Mouse (Mus musculus): ENCODE measurements around the gene Nol3. TPM values are rescaled to one million over a fixed set of nuclear protein-coding genes. Genes with fewer than 3 reads are reported as not detected.

Gene Nol3
- polyA plus RNA-seq, 1 experiment = 15.5 TPM

DNA sequence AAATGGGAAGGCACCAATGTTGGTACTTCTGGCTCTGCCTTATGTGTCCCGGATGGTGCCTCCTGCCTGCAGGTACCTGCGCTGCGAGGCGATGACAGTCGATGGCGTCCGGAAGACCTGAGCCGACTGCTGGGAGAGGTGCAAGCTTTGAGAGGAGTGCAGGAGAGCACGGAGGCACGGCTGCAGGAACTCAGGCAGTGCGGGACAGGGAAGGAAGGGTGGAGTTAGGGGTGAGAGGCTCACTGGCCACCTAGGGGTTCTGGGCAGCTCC is 5.1 kb upstream of the Nol3 start:
- Histone ChIP-seq H3K27ac (ENCODE audit: insufficient read depth, low read length) (no peak overlapping the region), H3K4me3 (ENCODE audit: insufficient read depth, low read length) (no peak overlapping the region; the same call in 1 of the 2 replicates), H3K4me1 (ENCODE audit: control insufficient read depth, insufficient read depth, low read length) (no peaks in the 10 kb centered on the region; the same call in 1 of the 2 replicates)
- no peak for TF ChIP-seq POLR2A (IDR thresholded peaks at IDR 0.05; ENCODE audit: extremely low read depth, insufficient read depth, low read length)
- TF ChIP-seq CTCF (IDR thresholded peaks at IDR 0.05; ENCODE audit: extremely low read depth, insufficient read depth, low read length) = no peak

GRCm38 (mm10) chr8:105275387-105275786 is 553 bp upstream of the Nol3 start:
- H3K4me3 ChIP-seq (ENCODE audit: insufficient read depth, low read length) = no peak overlapping the region; the same call in 1 of the 2 replicates
- no peak overlapping the region for H3K27ac ChIP-seq (ENCODE audit: insufficient read depth, low read length)
- no peak for TF ChIP-seq POLR2A (IDR thresholded peaks at IDR 0.05; ENCODE audit: extremely low read depth, insufficient read depth, low read length)
- no peak for TF ChIP-seq CTCF (IDR thresholded peaks at IDR 0.05; ENCODE audit: extremely low read depth, insufficient read depth, low read length)
- peaks cover 3% of the 10 kb centered on the region; the same call in 1 of the 2 replicates for H3K4me1 ChIP-seq (ENCODE audit: control insufficient read depth, insufficient read depth, low read length)

DNA sequence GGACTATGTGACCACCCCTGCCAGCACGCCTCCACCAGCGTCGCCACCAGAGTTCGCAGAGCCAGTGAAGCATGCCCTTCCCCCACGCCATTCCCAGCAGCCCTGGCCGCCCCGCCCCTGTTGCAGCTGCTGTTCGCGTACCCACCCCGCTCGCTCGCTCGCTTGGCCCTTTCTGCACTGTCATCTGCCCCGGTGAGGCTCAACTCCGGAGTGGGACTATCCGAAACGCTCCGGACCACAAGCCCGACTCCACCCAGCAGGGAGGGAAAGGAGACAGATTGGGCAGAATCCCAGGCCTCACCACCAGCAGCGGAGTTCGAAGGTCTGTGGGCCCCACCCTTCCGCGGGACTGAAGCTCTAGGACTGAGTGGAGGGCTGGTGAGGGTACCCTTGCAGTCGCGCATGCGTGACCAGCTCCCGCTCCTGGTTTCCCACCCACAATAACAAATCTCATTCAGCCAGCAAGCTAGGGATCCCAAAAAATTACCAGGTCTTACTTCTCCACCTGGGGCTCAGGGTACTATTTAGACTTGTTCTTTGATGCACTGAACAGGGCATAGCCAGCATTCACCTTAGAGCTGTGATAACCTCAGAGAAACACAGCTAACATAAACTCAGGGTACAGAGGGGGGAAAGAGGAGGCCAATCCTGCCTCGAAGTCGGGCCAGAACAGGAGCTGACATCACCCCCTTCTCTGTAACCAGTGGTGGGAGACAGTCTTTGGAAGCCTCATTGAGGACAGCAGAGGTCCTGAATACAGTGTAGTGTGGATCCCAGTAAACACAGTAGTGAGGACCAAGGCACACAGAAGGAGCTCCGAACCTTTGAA is 566 bp downstream of the Nol3 start:
- Histone ChIP-seq H3K4me3 (ENCODE audit: insufficient read depth, low read length) (peak overlapping the region; percentile 52), H3K4me1 (ENCODE audit: control insufficient read depth, insufficient read depth, low read length) (peaks cover 3% of the 10 kb centered on the region; the same call in 1 of the 2 replicates), H3K27ac (ENCODE audit: insufficient read depth, low read length) (no peak overlapping the region)
- TF ChIP-seq POLR2A (IDR thresholded peaks at IDR 0.05; ENCODE audit: extremely low read depth, insufficient read depth, low read length) (peak; percentile 16; the same call in 1 of the 2 replicates), CTCF (IDR thresholded peaks at IDR 0.05; ENCODE audit: extremely low read depth, insufficient read depth, low read length) (no peak)

GRCm38 (mm10) chr8:105278911-105279334 is 3.0 kb downstream of the Nol3 start:
- H3K27ac ChIP-seq (ENCODE audit: insufficient read depth, low read length) = no peak overlapping the region
- peak overlapping the region; percentile 5; the same call in 1 of the 2 replicates for H3K4me3 ChIP-seq (ENCODE audit: insufficient read depth, low read length)
- TF ChIP-seq CTCF (IDR thresholded peaks at IDR 0.05; ENCODE audit: extremely low read depth, insufficient read depth, low read length) = no peak
- peak; percentile 35; the same call in 1 of the 2 replicates for TF ChIP-seq POLR2A (IDR thresholded peaks at IDR 0.05; ENCODE audit: extremely low read depth, insufficient read depth, low read length)
- H3K4me1 ChIP-seq (ENCODE audit: control insufficient read depth, insufficient read depth, low read length) = peaks cover 3% of the 10 kb centered on the region

DNA sequence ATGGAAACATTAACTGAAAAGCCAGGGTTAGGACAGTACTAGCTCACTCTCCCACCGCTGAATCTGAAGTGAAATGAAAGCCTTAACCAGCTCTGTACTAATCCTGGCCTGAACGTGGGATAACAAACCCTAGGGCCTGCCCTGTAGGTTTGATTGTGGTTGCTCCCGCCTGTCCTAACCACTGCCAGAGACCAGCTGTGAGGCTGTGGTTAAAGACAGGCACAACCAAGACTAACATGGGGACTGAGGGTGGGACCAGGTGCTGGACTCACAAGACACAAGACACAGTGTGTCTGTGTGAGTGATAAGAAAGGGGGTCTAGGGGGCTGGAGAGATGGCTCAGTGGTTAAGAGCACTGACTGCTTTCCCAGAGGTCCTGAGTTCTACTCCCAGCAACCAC is 4.6 kb downstream of the Nol3 start:
- peaks cover 3% of the 10 kb centered on the region for H3K4me1 ChIP-seq (ENCODE audit: control insufficient read depth, insufficient read depth, low read length)
- H3K4me3 ChIP-seq (ENCODE audit: insufficient read depth, low read length) = no peak overlapping the region
- TF ChIP-seq POLR2A (IDR thresholded peaks at IDR 0.05; ENCODE audit: extremely low read depth, insufficient read depth, low read length) = no peak
- TF ChIP-seq CTCF (IDR thresholded peaks at IDR 0.05; ENCODE audit: extremely low read depth, insufficient read depth, low read length) = no peak
- H3K27ac ChIP-seq (ENCODE audit: insufficient read depth, low read length) = no peak overlapping the region

DNA sequence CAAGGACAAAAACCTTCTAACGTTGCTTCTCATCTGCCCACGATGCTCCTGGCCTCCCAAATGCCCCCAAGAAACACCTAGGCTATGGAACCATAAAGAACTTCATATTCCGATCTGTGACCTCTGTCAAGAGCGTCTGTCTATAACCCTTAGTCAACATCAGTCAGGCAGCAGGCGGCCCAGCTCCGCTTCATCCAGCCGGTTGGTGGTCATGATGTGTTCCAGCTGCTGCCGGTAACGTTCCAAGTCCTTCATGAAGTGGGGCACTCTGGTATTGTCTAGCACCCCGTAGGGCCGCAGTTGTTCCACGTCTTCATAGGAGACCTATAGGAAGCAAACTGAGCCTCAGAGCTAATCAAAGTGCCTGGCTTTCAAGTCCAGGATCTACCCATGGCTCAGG is 5.9 kb downstream of the Nol3 start:
- Histone ChIP-seq H3K4me1 (ENCODE audit: control insufficient read depth, insufficient read depth, low read length) (peaks cover 3% of the 10 kb centered on the region), H3K4me3 (ENCODE audit: insufficient read depth, low read length) (no peak overlapping the region), H3K27ac (ENCODE audit: insufficient read depth, low read length) (no peak overlapping the region)
- no peak for TF ChIP-seq CTCF (IDR thresholded peaks at IDR 0.05; ENCODE audit: extremely low read depth, insufficient read depth, low read length)
- no peak for TF ChIP-seq POLR2A (IDR thresholded peaks at IDR 0.05; ENCODE audit: extremely low read depth, insufficient read depth, low read length)

DNA sequence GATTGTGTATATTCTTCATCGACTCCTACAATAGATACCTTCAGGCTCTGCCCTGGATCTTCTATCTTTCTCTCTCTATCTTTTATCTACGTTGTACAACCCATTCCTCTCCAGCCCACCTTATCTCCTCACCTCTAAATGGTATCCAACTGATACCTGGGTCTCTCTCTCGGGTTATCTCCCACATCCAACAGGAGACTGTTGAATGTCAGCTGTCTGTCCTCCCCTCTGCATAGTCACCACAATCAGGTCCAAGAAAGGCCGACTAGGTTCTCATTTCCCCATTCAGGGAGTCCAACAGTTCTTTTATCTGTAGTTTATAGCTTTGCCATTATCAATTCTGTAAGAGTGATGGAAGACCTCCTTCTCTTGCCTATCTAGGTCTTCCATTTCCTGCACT is 6.3 kb downstream of the Nol3 start:
- no peak overlapping the region for H3K27ac ChIP-seq (ENCODE audit: insufficient read depth, low read length)
- TF ChIP-seq POLR2A (IDR thresholded peaks at IDR 0.05; ENCODE audit: extremely low read depth, insufficient read depth, low read length) = no peak
- TF ChIP-seq CTCF (IDR thresholded peaks at IDR 0.05; ENCODE audit: extremely low read depth, insufficient read depth, low read length) = no peak
- no peak overlapping the region for H3K4me3 ChIP-seq (ENCODE audit: insufficient read depth, low read length)
- H3K4me1 ChIP-seq (ENCODE audit: control insufficient read depth, insufficient read depth, low read length) = peaks cover 3% of the 10 kb centered on the region

GRCm38 (mm10) chr8:105283074-105283473 is 7.1 kb downstream of the Nol3 start:
- Histone ChIP-seq H3K27ac (ENCODE audit: insufficient read depth, low read length) (no peak overlapping the region), H3K4me1 (ENCODE audit: control insufficient read depth, insufficient read depth, low read length) (peaks cover 4% of the 10 kb centered on the region), H3K4me3 (ENCODE audit: insufficient read depth, low read length) (no peak overlapping the region)
- TF ChIP-seq POLR2A (IDR thresholded peaks at IDR 0.05; ENCODE audit: extremely low read depth, insufficient read depth, low read length) (no peak), CTCF (IDR thresholded peaks at IDR 0.05; ENCODE audit: extremely low read depth, insufficient read depth, low read length) (peak; percentile 42)

- Histone ChIP-seq H3K4me3 (ENCODE audit: insufficient read depth, low read length) (no peak overlapping the region), H3K4me1 (ENCODE audit: control insufficient read depth, insufficient read depth, low read length) (peaks cover 2% of the 10 kb centered on the region), H3K27ac (ENCODE audit: insufficient read depth, low read length) (no peak overlapping the region)
- TF ChIP-seq POLR2A (IDR thresholded peaks at IDR 0.05; ENCODE audit: extremely low read depth, insufficient read depth, low read length) (no peak), CTCF (IDR thresholded peaks at IDR 0.05; ENCODE audit: extremely low read depth, insufficient read depth, low read length) (no peak)
Measured at GRCm38 (mm10) chr8:105285514-105285913, 9.6 kb downstream of the Nol3 start.

GRCm38 (mm10) chr8:105286907-105287306 is 11.0 kb downstream of the Nol3 start:
- Histone ChIP-seq H3K27ac (ENCODE audit: insufficient read depth, low read length) (no peak overlapping the region), H3K4me1 (ENCODE audit: control insufficient read depth, insufficient read depth, low read length) (peaks cover 2% of the 10 kb centered on the region), H3K4me3 (ENCODE audit: insufficient read depth, low read length) (no peak overlapping the region)
- no peak for TF ChIP-seq POLR2A (IDR thresholded peaks at IDR 0.05; ENCODE audit: extremely low read depth, insufficient read depth, low read length)
- TF ChIP-seq CTCF (IDR thresholded peaks at IDR 0.05; ENCODE audit: extremely low read depth, insufficient read depth, low read length) = no peak
